Mouse (Mus musculus) urinary bladder, postnatal 4 days (tissue): Measurements from ENCODE around the gene Bmt2.

Source experiments
- DNase-seq, 2 experiments: peaks; one replicate each; pipeline ENCODE4 v3.0.0; 2021 to 2022; ENCODE audit warnings: low spot score in 2 of 2

Gene Bmt2

DNA sequence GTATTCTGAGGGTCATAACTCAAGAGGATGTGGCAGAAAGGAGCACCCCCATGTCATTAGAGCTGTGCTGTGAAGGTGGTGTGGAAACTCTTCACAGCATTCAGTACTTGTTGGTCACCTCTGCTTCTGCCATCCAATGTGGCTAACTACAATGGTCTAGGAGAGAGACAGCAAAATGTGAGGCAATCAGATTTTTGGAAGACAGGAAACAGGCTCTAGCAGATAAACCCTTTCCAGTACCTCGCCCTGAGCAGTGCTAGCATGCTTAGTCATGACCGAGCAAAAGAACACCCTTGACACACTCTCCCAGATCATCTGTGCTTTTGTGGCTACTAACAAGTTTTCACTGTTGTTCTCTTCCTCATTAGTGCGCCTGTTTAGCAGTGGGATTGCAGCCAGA, 60.7 kb downstream of the Bmt2 start:
- DNase-seq: no peak

GRCm38 (mm10) chr6:13614568-13614967, 63.2 kb downstream of the Bmt2 start:
- DNase-seq: no peak

- DNase-seq: no peak
Observed at GRCm38 (mm10) chr6:13613671-13614070, 64.1 kb downstream of the Bmt2 start.

DNA sequence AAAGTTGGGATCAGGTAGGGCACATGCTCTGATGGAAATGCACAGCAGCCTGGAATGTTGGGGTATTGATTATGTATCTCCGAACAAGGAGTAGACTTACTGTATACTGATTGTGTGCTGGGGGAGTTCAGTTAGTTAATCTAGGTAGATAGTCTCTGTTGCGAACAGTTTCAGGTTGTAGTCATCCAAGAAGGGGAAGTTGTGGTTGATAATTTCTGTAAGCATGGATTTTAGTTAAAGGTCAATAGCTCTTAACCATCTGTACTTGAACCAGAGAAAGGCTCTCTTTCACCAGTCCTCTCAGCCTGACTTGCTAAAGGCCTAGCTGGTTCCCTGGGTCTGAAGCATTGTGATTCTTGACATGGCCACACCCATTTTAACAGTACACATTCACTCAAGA, 66.9 kb downstream of the Bmt2 start:
- DNase-seq: no peak

DNA sequence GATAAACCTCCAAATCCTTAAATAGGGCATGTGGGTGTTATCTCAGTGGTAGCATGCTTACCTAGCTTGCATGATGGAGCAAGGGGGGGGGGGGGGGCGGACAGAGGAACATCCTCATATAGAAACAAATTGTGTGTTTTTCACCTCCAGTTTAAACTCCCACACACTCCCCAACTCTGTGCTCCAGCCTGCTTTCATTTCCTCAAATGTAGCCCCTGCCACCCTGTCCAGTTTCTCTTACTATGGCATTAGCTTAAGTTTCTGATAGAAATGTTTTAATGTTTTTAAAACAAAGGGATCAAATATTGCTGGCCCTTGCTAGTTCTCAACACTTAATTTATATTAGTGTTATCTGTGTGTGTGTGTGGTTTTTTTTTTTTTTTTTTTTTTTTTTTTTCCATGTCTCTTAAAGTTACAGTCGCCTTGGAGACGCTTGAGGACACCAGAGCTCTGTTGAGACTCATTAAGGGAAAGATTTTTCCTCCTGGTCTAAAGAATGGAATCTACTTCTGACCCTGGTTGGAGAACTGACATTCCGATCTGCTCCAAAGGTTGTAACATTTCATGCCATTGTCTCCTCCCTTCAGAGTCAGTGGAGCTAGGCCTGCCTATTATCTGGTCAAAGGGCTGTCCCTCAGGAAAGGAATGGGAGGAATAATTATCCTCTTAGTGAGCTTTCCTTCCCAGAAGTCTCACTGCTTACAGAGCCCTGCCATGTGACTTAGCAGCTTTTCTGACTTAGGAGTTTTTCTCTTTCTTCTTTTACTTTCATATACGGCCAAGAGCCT, 68.2 kb downstream of the Bmt2 start:
- DNase-seq: no peak

GRCm38 (mm10) chr6:13607621-13608493, 69.9 kb downstream of the Bmt2 start, which contains the start of gene Tmem168:
TSS of gene Tmem168 (minus strand) at chr6:13608100.
- DNase-seq: peak; percentile 90 to 94

DNA sequence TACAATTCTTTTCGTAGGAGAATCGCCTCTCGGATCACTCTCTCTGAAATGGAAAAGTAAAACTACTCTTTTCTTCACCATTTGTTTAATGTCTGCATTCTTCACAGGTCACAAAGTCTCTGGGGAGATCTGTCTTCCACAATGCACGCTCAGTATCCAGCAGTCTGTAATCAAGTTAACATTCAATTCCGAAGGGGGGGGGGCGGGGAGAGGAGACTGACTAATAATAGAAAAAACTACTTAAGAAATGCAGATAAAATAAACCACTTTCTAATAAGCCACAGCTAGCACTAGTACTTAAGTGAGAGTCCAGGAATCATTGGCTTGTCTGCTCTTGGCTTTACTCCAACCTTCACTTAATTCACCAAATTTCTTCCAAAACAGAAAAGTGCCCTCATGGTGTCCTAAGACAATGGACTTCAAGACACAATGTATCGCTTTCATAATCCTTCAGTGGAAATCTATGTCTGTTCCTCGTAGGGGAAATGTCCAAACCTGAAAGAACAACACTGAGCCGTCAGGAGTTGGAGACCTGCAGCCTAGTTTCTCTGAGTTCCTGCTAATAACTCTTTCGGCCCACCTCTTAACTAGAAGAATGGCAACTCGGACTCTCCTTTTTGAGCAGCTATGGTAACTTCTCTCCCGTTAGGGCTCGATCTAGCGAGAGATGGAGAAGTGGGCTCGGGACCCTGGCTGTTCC, 70.7 kb downstream of the Bmt2 start:
- DNase-seq: no peak

DNA sequence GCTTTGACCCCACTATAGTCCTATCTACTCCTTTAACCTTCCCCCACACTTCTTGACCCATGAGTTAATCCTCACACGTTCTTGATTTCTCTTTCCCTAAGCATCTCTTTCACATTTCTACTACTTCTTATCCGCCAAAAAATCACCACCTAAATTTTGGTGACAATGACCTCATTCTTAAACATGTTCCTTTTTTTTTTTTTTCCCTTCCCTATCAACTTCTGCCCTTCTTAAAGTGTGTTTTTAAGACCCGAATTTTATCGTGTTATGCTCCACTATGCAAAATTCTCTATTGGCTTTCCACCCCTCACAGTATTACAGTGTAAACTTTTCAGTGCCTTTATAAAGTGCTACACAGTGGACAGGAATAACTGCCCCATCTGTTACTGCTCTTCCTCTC, 71.4 kb downstream of the Bmt2 start:
- DNase-seq: no peak

GRCm38 (mm10) chr6:13603134-13603533, 74.6 kb downstream of the Bmt2 start:
- no peak for DNase-seq

DNA sequence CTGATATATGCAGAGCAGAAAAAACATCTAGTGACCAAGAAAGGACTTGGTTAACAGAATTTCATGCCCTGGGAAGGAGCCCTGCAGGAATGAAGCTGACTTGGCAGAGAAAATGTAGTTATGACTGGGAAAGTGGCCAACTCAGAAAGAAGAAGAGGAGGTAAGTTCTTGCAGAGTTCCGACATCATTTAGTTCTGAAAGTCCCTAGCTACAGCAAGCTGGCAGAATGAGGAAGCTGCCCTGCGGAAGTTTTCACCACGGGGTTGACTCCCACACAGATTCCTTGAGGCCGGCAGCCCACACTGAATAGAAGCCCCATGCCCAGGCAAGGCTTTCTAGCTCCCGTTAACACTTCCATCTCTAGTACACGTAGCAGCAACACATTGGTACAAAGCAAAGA, 76.2 kb downstream of the Bmt2 start:
- peak in 1 of 2 experiments; percentile 23 for DNase-seq

DNA sequence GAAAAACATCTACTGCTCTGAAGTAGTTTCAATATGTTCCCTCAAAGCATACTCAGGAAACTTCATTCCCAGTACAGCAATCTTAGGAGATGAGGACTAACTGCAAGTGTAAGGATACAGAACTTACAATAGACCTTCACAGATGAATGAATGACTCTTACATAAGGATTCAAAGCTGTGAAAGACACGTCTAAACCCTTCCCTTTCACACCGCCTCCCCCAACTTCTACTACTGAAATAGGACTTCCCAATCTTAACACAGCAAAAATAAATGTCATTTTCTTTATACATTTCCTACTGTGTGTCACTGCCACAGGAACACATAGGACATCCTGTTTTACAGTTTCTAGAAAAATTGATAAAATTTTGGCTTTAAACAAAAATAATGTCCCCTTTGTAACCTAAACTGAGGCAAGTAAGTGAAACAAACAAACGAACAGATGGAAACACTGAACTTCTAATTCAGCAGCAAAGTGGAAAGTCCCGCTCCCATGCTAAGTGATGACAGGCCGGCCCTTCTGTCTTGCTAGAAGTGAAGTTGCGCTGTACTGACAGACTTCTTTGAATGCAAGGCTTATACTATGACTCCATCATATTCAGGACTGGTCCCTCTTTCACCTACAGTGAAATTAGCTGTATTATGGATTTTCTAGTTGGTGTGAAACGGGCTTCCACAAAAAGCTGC, 79.4 kb downstream of the Bmt2 start:
- DNase-seq: no peak

DNA sequence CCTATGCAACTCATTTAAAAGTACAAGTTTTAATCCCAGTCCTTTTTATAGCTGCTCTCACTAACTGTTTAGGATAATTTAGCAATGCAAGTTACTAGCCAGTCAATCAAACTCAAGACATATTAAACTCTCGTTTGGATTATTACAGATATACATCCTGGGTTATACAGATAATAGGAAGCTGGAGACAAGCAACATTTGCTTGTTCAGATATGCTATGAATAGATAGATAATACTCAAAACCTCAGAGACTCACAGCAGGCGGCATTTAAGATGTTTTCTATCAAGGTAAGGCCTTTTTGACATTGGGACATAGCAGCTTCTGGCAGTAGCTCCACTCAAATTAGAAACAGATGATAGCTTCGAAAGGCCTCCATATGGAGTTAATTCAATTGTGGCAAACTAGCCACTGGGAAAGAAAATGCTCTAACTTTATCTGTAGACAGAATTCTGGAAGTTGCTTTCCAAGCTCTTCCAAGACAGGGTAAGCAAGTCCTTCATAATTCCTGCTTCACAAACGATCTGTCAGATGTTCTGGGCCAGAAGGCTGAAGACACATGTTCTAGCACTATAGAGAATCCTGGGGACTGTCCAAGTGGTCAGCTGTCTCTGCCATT, 84.9 kb downstream of the Bmt2 start:
- DNase-seq: no peak

- no peak for DNase-seq
Observed at GRCm38 (mm10) chr6:13586560-13586959, 91.2 kb downstream of the Bmt2 start.

- DNase-seq: no peak
Observed at GRCm38 (mm10) chr6:13586154-13586553, 91.6 kb downstream of the Bmt2 start.

DNA sequence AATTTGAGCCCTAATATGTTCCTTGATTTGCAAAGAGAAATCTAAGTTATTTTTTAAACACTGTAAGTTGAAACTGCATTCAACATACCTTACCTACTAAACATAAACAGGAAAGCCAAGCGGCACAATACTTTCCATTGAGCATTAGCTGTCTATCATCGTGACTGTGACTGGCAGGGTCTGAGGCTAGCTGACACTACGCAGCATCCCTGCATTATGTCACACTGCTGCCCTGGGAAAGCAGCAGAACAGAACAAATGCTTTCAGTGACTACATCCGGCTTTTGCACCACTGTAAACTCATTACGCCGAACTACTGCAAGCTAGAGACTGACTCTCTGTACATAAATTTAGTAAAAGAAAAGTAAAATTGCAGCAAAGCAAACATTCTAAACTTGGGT, 93.0 kb downstream of the Bmt2 start:
- no peak for DNase-seq

GRCm38 (mm10) chr6:13582075-13582474, 95.7 kb downstream of the Bmt2 start:
- DNase-seq: no peak
